Mouse (Mus musculus) cerebellum, adult 9-10 months (tissue): Measurements from ENCODE around the gene Rxfp1.
"Not testable (repeated sequence)": the region's sequence is repeated elsewhere in the genome, so short reads cannot be mapped to it uniquely, and the experiment has no call there.

Experiments
- DNase-seq: peaks from one replicate; pipeline ENCODE4 v3.0.0; 2022

Rxfp1 gene

GRCm38 (mm10) chr3:79737780-79738179 lies at the start of gene Rxfp1:
TSS of gene Rxfp1 (minus strand) at chr3:79737880.
- DNase-seq, result no peak

GRCm38 (mm10) chr3:79784362-79784736 lies 46.7 kb upstream of the Rxfp1 start:
- no peak for DNase-seq

GRCm38 (mm10) chr3:79783630-79784361 lies 46.1 kb upstream of the Rxfp1 start:
- DNase-seq, result no peak

- DNase-seq, result no peak
Observed at GRCm38 (mm10) chr3:79772701-79773100, 35.0 kb upstream of the Rxfp1 start.

- DNase-seq, result no peak
Observed at GRCm38 (mm10) chr3:79753736-79754135, 16.1 kb upstream of the Rxfp1 start.

GRCm38 (mm10) chr3:79746585-79746984 lies 8.9 kb upstream of the Rxfp1 start:
- no peak for DNase-seq

GRCm38 (mm10) chr3:79745101-79745500 lies 7.4 kb upstream of the Rxfp1 start:
- no peak for DNase-seq

- DNase-seq, result no peak
Observed at GRCm38 (mm10) chr3:79744415-79744814, 6.7 kb upstream of the Rxfp1 start.

GRCm38 (mm10) chr3:79740351-79740750 lies 2.7 kb upstream of the Rxfp1 start:
- DNase-seq, result peak; percentile 24

- peak; percentile 13 for DNase-seq
Observed at GRCm38 (mm10) chr3:79738451-79738850, 771 bp upstream of the Rxfp1 start.

GRCm38 (mm10) chr3:79726506-79727075 lies 11.1 kb downstream of the Rxfp1 start:
- DNase-seq, result no peak

GRCm38 (mm10) chr3:79720756-79721484 lies 16.8 kb downstream of the Rxfp1 start:
- DNase-seq, result no peak

GRCm38 (mm10) chr3:79706436-79706835 lies 31.2 kb downstream of the Rxfp1 start:
- DNase-seq, result peak; percentile 44

GRCm38 (mm10) chr3:79703135-79703534 lies 34.5 kb downstream of the Rxfp1 start:
- no peak for DNase-seq

GRCm38 (mm10) chr3:79691957-79692356 lies 45.7 kb downstream of the Rxfp1 start:
- no peak for DNase-seq

GRCm38 (mm10) chr3:79690111-79690651 lies 47.5 kb downstream of the Rxfp1 start:
- no peak for DNase-seq

GRCm38 (mm10) chr3:79688101-79688500 lies 49.6 kb downstream of the Rxfp1 start:
- DNase-seq, result not testable (repeated sequence)

GRCm38 (mm10) chr3:79683529-79683928 lies 54.2 kb downstream of the Rxfp1 start:
- DNase-seq, result no peak

- no peak for DNase-seq
Observed at GRCm38 (mm10) chr3:79682351-79683132, 55.1 kb downstream of the Rxfp1 start.

GRCm38 (mm10) chr3:79676411-79676810 lies 61.3 kb downstream of the Rxfp1 start:
- no peak for DNase-seq

- DNase-seq, result no peak
Observed at GRCm38 (mm10) chr3:79674641-79675040, 63.0 kb downstream of the Rxfp1 start.

GRCm38 (mm10) chr3:79673082-79673481 lies 64.6 kb downstream of the Rxfp1 start:
- peak; percentile 64 for DNase-seq

GRCm38 (mm10) chr3:79672188-79672587 lies 65.5 kb downstream of the Rxfp1 start:
- DNase-seq, result no peak
